8 mouse cellular contexts compared by ENCODE assay signal in the genomic region with DNA sequence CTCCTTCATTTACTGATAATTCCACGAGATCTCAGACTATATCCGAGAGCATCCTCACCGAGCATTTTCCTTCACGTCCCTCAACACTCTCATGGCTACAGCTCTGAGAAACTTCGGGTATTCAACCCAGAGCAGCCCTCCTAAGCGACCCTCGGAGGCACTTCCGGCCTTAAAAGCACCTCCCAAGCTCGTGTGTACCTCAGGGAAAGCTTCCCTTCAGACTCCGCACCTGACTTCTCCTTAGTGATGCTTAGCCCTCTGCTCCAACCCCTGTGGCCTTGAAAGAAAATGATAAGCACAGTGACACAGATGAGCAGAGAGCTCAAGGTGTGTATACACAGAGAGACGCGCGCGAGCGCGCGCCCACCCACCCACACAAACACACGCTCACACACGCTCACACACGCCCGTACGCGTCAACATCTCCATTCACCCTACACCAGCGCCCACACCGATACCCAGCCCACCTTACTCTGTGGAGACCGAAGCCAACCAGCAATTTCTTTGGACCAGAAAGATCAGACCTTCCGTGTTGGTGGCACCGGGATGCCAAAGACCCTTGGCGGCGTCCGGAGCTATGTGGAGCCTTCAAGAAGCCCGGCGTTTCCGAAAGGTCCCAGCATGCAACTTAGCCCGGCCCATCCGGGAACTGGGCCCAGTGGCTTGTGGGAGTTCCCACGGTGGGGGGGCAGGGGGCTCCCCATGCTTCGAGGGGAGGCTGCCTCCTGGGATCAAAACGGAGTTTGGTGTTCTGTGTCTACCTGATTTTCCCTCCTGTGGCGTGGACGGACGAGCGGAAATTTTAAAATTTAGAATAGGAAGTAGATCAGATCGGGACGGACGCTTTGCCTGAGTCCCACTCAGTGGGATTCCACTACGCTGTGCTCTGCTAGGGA. TPM values are rescaled to one million over a fixed set of nuclear protein-coding genes. Genes with fewer than 3 reads are reported as not detected.
DNase-seq lines count a peak whose midpoint lies in the region; ATAC-seq and TF ChIP-seq lines count a peak whose summit lies in the region.

TSS of gene Zfp850 (minus strand) at position 567 of the 896 bp plus-strand sequence.

- H3K4me1 ChIP-seq in bone marrow macrophage, adult 2 months (ENCODE audit: control insufficient read depth, insufficient read depth, low read length) = no peaks in the 10 kb centered on the region
- H3K4me1 ChIP-seq in embryonic fibroblast, embryonic 13.5 days (ENCODE audit: control insufficient read depth, insufficient read depth, low read length) = peaks cover 3% of the 10 kb centered on the region; the same call in 1 of the 2 replicates
- H3K4me1 ChIP-seq in heart, embryonic 10.5 days = peaks cover 8% of the 10 kb centered on the region
- peaks cover 11% of the 10 kb centered on the region for H3K4me1 ChIP-seq in kidney, embryonic 15.5 days

- H3K4me3 ChIP-seq in bone marrow macrophage, adult 2 months (ENCODE audit: insufficient read depth, low read length) = peak within 1 kb of the TSS; percentile 97
- H3K4me3 ChIP-seq in embryonic fibroblast, embryonic 13.5 days (ENCODE audit: insufficient read depth, low read length) = peak within 1 kb of the TSS; percentile 86
- peak within 1 kb of the TSS; percentile 85 for H3K4me3 ChIP-seq in heart, embryonic 10.5 days
- peak within 1 kb of the TSS; percentile 66 for H3K4me3 ChIP-seq in kidney, embryonic 15.5 days (replicated peaks)
- peak within 1 kb of the TSS; percentile 54 for H3K4me3 ChIP-seq in myocyte

- H3K9ac ChIP-seq in kidney, embryonic 15.5 days = peak within 1 kb of the TSS; percentile 68

- H3ac ChIP-seq in myocyte (ENCODE audit: control insufficient read depth, insufficient read length) = peak within 1 kb of the TSS; percentile 29

- no peak for TF ChIP-seq POLR2A in bone marrow macrophage, adult 2 months (IDR thresholded peaks at IDR 0.05; ENCODE audit: borderline replicate concordance, low read depth, low read length)
- peak; percentile 67 for TF ChIP-seq POLR2A in embryonic fibroblast, embryonic 13.5 days (IDR thresholded peaks at IDR 0.05; ENCODE audit: low read depth, low read length)
- peak; percentile 38 for TF ChIP-seq POLR2A in myocyte (IDR thresholded peaks at IDR 0.05; ENCODE audit: insufficient read length, low read depth)

- DNase-seq in A20 (ENCODE audit: low read depth, low spot score) (peak; percentile 90), liver (peak; percentile 77)
- peak; percentile 91 for DNase-seq in heart, embryonic 10.5 days (ENCODE audit: low spot score)
- peak; percentile 66 for DNase-seq in splenic B cell, adult 2 months (ENCODE audit: low read depth, low spot score)

- peaks cover 24% of the 10 kb centered on the region for H3K36me3 ChIP-seq in heart, embryonic 10.5 days
- H3K36me3 ChIP-seq in kidney, embryonic 15.5 days = peaks cover 23% of the 10 kb centered on the region
- H3K36me3 ChIP-seq in myocyte (ENCODE audit: control insufficient read depth, insufficient read depth) = no peaks in the 10 kb centered on the region
- no peaks in the 10 kb centered on the region for H3K36me3 ChIP-seq in splenic B cell, adult 2 months (ENCODE audit: control insufficient read depth, insufficient read depth, low read length, poor library complexity, severe bottlenecking)

- peak within 1 kb of the TSS; percentile 76 for H3K4me2 ChIP-seq in kidney, embryonic 15.5 days
- peak within 1 kb of the TSS; percentile 91 for H3K4me2 ChIP-seq in myocyte (ENCODE audit: low read depth)

- WGBS in heart, embryonic 10.5 days = under 1% methylated on average over 47 of the region's 47 CpGs
- WGBS in kidney, embryonic 15.5 days = under 1% methylated on average over 47 of the region's 47 CpGs

- H3K79me2 ChIP-seq in myocyte (ENCODE audit: control insufficient read depth, insufficient read depth) = no peaks in the 10 kb centered on the region

- peak; percentile 94 for ATAC-seq in kidney, embryonic 15.5 days (replicated peaks; ENCODE audit: low FRiP score)

- no peak for TF ChIP-seq CTCF in bone marrow macrophage, adult 2 months (IDR thresholded peaks at IDR 0.05; ENCODE audit: low read depth, low read length)
- no peak for TF ChIP-seq CTCF in embryonic fibroblast, embryonic 13.5 days (IDR thresholded peaks at IDR 0.05; ENCODE audit: borderline replicate concordance, insufficient read depth, low read length)

- no peak within 1 kb of the TSS for H3K27ac ChIP-seq in bone marrow macrophage, adult 2 months (ENCODE audit: insufficient read depth, low read depth, low read length)
- H3K27ac ChIP-seq in embryonic fibroblast, embryonic 13.5 days (ENCODE audit: insufficient read depth, low read length) = no peak within 1 kb of the TSS
- H3K27ac ChIP-seq in heart, embryonic 10.5 days = peak within 1 kb of the TSS; percentile 90
- H3K27ac ChIP-seq in kidney, embryonic 15.5 days = peak within 1 kb of the TSS; percentile 25

- no peaks in the 10 kb centered on the region for H3K27me3 ChIP-seq in heart, embryonic 10.5 days (ENCODE audit: insufficient read depth, poor library complexity, severe bottlenecking)
- peaks cover 5% of the 10 kb centered on the region; the same call in 1 of the 2 replicates for H3K27me3 ChIP-seq in kidney, embryonic 15.5 days
- no peaks in the 10 kb centered on the region for H3K27me3 ChIP-seq in myocyte (ENCODE audit: control insufficient read depth, insufficient read depth, insufficient read length)
- no peaks in the 10 kb centered on the region; the same call in 1 of the 2 replicates for H3K27me3 ChIP-seq in splenic B cell, adult 2 months (ENCODE audit: control insufficient read depth, insufficient read depth, low read length, poor library complexity, severe bottlenecking)

- no peaks in the 10 kb centered on the region for H3K9me3 ChIP-seq in heart, embryonic 10.5 days
- H3K9me3 ChIP-seq in kidney, embryonic 15.5 days (replicated peaks) = no peaks in the 10 kb centered on the region

TF ChIP-seq in myocyte, 11 proteins besides CTCF, POLR2A, EP300 and RAD21:
- TF ChIP-seq POLR2AphosphoS2 (IDR thresholded peaks at IDR 0.05; ENCODE audit: insufficient read length, low read depth) (no peak), E2F4 (IDR thresholded peaks at IDR 0.05; ENCODE audit: insufficient read depth) (peak; percentile 76), SRF (IDR thresholded peaks at IDR 0.05; ENCODE audit: control insufficient read depth, insufficient read length, low read depth) (no peak), TCF3 (IDR thresholded peaks at IDR 0.05; ENCODE audit: insufficient read length, low read depth) (no peak), TCF12 (IDR thresholded peaks at IDR 0.05; ENCODE audit: insufficient read depth, poor library complexity, severe bottlenecking) (no peak), MYOG (IDR thresholded peaks at IDR 0.05; ENCODE audit: control insufficient read depth in 1 of 3, insufficient read depth in 1 of 3, insufficient read length in 2 of 3, low read depth in 2 of 3) (no peak)
TF ChIP-seq in myocyte: peak in this region for 1.

RNA-seq across cellular contexts. Expression of gene Zfp850, which starts in this region (rescaled TPM):
- polyA plus RNA-seq in bone marrow macrophage, adult 2 months (2012; ENCODE audit: insufficient read depth, insufficient read length, missing spikeins) = 0.91 and 1.0 TPM in 2 replicates
- polyA plus RNA-seq in embryonic fibroblast, embryonic 13.5 days (2011; ENCODE audit: insufficient read length, low read depth, missing spikeins) = 3.9 and 4.1 TPM in 2 replicates
- polyA plus RNA-seq in heart, embryonic 10.5 days (2016; fragmentation: Nextera tagmentation; extraction: Ambion mirVana) = 4.0 and 7.0 TPM in 2 replicates
- 5.1 and 5.5 TPM in 2 replicates for polyA plus RNA-seq in kidney, embryonic 15.5 days (2015; fragmentation: Nextera tagmentation; extraction: Ambion mirVana)
- 0.20 TPM for polyA plus RNA-seq in myocyte (2012; fragmentation: generic; extraction: Trizol)

Comparison
In these comparisons a context has a peak if more than half of its experiments do, and no peak if none do; other contexts are left out.
1. H3K27ac ChIP-seq: peak in heart, embryonic 10.5 days (single experiment) and kidney, embryonic 15.5 days (single experiment); none in bone marrow macrophage, adult 2 months (single experiment) and embryonic fibroblast, embryonic 13.5 days (single experiment).
2. Peak in every context shown above with its lines, with median percentiles within 50 percentile points of each other: DNase-seq and H3K4me3 ChIP-seq.